Mouse (Mus musculus) gastrocnemius, adult 2 months (tissue): ENCODE data around the gene Olfr954. TPM values are rescaled to one million over a fixed set of nuclear protein-coding genes. Genes with fewer than 3 reads are reported as not detected.
A peak's percentile ranks its signal among the peaks of the same experiment; 100 is the strongest.

ENCODE experiments used
- DNase-seq: peaks from one replicate; pipeline ENCODE4 v3.0.0; 2022
- H3K27ac ChIP-seq: fragments of 200-600 bp; 2 replicates; pipeline ENCODE4 v1.8.1; 2022; ENCODE audit warnings: mild to moderate bottlenecking
- H3K4me3 ChIP-seq: fragments of 200-600 bp; 2 replicates; pipeline ENCODE4 v1.8.1; 2022; ENCODE audit warnings: mild to moderate bottlenecking, moderate library complexity
- CTCF ChIP-seq: fragments of 200-600 bp; IDR thresholded peaks from 2 replicates; pipeline ENCODE4 v1.8.1; 2022; ENCODE audit warnings: antibody characterized with exemption, mild to moderate bottlenecking, moderate library complexity
- intact Hi-C: fragments of 180-260 bp; cut with DNase I; formaldehyde crosslinking; loops from one replicate; pipeline ENCODE4 v1.15.1; 2025
- long read RNA-seq, 2 experiments: library from polyadenylated mRNA; stranded (forward); transcript quantifications; one replicate each; pipeline ENCODE4 v2.0.0; 2021
- total RNA-seq, 2 experiments: library from RNA; stranded (reverse); gene quantifications; 2 replicates each; pipeline ENCODE4 v1.2.3; 2021

Gene Olfr954
- total RNA-seq, result not detected
- long read RNA-seq, experiment 1, result 0 reads
- long read RNA-seq, experiment 2, result 0 reads

DNA sequence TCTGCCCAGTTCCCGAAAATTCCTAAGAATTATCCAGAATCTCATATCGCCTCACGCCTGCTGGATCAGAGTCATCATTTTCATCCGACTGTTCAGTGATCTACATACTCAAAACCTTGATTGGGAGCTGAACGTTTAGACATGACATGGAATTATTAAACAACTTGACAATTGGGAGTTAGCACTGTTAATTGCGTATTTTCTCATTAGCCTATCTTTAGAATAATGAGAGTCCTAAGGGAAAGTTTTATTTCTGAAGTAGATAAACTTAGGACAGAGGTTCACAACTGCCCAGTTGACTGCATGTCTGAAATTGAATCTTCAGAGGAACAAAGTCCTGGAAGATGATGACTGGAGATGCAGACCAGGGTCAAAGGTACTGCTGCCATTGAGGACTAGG, at the start of gene Olfr954:
Gene Olfr954, plus strand, starts transcription at position 301 of the 400 bp plus-strand sequence.
- DNase-seq, result no peak
- intact Hi-C loops, result no loop called here
- TF ChIP-seq CTCF, result no peak
- H3K4me3 ChIP-seq, result no peak within 1 kb of the TSS
- H3K27ac ChIP-seq, result no peak within 1 kb of the TSS

DNA sequence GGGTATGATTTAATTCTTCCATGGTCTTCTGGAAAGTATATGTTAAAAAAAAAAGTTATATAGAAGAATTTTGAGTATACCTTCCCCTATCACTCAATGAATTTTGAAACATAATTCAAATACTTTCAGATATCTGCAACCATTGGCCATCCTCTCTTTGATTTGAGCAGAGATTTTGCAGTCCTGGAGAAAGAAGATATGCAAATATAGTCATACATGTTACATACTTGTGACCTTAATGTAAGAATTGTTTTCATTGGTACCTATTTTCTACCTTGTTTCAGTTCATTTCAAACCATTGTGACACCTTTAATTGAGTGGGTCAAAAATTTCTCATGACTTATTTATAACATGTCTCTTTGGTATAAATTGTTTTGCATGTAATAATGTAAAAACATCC, 29.5 kb upstream of the Olfr954 start, which contains the start of gene Olfr952:
Gene Olfr952, minus strand, starts transcription at position 101 of the 400 bp plus-strand sequence.
- TF ChIP-seq CTCF, result no peak
- Histone ChIP-seq H3K27ac (no peak within 1 kb of the TSS), H3K4me3 (no peak within 1 kb of the TSS)
- no peak for DNase-seq
- intact Hi-C loops, result no loop called here

DNA sequence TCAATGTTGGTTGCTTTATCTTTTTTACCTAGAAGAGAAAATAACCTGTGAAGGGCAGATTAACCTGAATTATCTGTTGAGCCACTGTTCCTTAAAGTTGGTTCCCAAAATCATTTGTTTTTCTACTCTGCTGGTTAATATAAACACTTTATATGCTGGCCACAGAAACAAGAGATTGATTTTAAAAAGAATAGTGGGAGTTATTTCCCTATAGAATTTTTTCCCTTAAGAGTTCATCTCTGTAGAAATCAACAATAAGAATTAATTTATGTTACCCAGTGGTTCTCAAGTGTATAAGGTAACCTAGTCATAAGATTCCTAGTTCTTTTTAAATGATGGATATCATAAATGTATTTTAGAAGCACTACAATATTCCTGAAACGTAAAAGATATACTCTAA, 15.3 kb downstream of the Olfr954 start, which contains the start of gene Olfr955:
Gene Olfr955, minus strand, starts transcription at position 101 of the 400 bp plus-strand sequence.
- no peak for TF ChIP-seq CTCF
- no peak within 1 kb of the TSS for H3K4me3 ChIP-seq
- DNase-seq, result no peak
- no peak within 1 kb of the TSS for H3K27ac ChIP-seq
- intact Hi-C loops, result no loop called here

DNA sequence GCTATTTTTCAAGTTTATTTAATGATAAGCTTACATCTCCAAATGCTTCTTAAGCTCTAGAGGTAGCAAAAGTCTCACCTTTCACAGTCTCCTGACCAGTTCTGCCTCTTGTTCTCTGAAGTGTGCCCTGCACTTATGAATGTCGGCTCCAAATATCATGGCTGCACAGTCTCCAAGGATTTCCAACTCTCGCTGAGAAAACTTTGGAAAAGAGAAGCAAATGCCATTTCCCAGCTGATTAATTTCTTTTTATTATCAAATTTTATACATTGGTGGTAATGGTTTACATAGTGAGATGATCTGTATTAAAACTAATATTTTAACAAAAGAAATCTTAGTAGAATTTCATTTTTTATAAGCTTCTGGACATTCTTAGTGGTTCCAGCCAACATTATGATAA, 37.4 kb downstream of the Olfr954 start, which contains the start of gene Olfr44:
Gene Olfr44, minus strand, starts transcription at position 101 of the 400 bp plus-strand sequence.
- Histone ChIP-seq H3K27ac (no peak within 1 kb of the TSS), H3K4me3 (no peak within 1 kb of the TSS)
- intact Hi-C loops, result no loop called here
- no peak for DNase-seq
- no peak for TF ChIP-seq CTCF

DNA sequence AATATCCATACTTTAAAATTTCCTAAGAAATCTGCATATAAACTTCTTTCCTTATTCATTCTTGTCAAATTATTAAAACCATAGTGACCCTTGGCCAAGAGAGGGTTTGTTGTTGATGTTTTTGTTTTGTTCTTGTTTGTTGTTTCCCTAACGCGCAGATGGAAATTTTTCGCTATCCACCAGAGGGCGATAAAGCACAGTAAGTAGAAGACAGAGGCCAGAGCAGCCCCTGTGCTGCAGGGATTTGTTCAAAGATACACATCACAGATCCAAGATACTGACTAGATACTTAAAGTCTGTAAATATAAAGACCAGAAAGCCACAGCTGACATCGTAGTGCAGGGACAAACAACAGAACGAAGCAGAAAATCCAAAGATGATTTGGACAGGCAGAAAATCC, 52.5 kb downstream of the Olfr954 start:
- no peak overlapping the region for H3K27ac ChIP-seq
- intact Hi-C loops, result loop anchor here (1.0 kb wide), 1 partner anchor 101 kb away; the partner anchor contains the start of gene Olfr148
- TF ChIP-seq CTCF, result peak; percentile 68
- DNase-seq, result peak; percentile 20
- H3K4me3 ChIP-seq, result no peak overlapping the region

DNA sequence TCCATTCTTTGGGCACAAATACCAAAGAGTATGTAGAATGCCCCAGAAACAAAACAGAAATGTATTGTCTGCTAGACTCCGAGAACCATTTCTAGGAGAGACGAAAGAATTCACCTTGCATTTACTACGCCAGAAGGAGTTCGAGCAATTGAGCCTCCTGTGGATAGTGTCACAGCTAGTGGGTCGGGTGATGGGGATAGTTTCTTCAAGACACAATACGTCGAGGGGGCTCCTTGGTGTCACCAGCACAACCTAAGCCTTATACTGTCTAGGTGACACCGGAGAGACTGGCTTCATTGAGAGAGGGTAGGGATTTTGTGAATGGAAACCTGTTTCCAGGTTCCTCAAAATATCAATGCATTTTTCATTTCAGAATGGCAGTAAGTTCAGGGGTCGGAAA, 52.9 kb downstream of the Olfr954 start:
- DNase-seq, result no peak
- no peak for TF ChIP-seq CTCF
- intact Hi-C loops, result loop anchor here (1.0 kb wide), 1 partner anchor 101 kb away; the partner anchor contains the start of gene Olfr148
- H3K27ac ChIP-seq, result no peak overlapping the region
- no peak overlapping the region for H3K4me3 ChIP-seq

Other genes starting within 250 kb of the Olfr954 start
- gene Olfr1537, start 206.7 kb upstream of the Olfr954 start, total RNA-seq, result not detected
- not detected for gene Olfr945, start 179.9 kb upstream of the Olfr954 start, total RNA-seq
- gene Olfr948, start 130.7 kb upstream of the Olfr954 start, total RNA-seq, result not detected
- not detected for gene Olfr951, start 69.3 kb upstream of the Olfr954 start, total RNA-seq
- gene Olfr952, start 29.6 kb upstream of the Olfr954 start, total RNA-seq, result not detected
- gene Olfr955, start 15.2 kb downstream of the Olfr954 start, total RNA-seq, result not detected
- gene Olfr44, start 37.3 kb downstream of the Olfr954 start, total RNA-seq, result not detected
- not detected for gene Olfr957, start 59.1 kb downstream of the Olfr954 start, total RNA-seq
- gene Olfr958, start 97.4 kb downstream of the Olfr954 start, total RNA-seq, result not detected
- gene Olfr959, start 118.9 kb downstream of the Olfr954 start, total RNA-seq, result not detected
- gene AW551984, start 147.7 kb downstream of the Olfr954 start, total RNA-seq, result under 1 TPM; 0.26 to 0.67 TPM
- gene Olfr148, start 154.0 kb downstream of the Olfr954 start, total RNA-seq, result not detected
- not detected for gene Olfr960, start 164.7 kb downstream of the Olfr954 start, total RNA-seq
- not detected for gene Olfr961, start 188.4 kb downstream of the Olfr954 start, total RNA-seq
- not detected for gene Olfr963, start 210.5 kb downstream of the Olfr954 start, total RNA-seq